Mouse (Mus musculus) spleen, adult 12 weeks (tissue): ENCODE data around the gene Ces1b.

ENCODE experiments used
- DNase-seq: peaks from one replicate; pipeline ENCODE4 v3.0.0; 2022; ENCODE audit warnings: low spot score

Ces1b gene

GRCm38 (mm10) chr8:93079887-93080286 is at the start of gene Ces1b:
Gene Ces1b (minus strand): TSS chr8:93080017.
- no peak for DNase-seq

GRCm38 (mm10) chr8:93126476-93126875 is 46.7 kb upstream of the Ces1b start:
- DNase-seq = no peak

- no peak for DNase-seq
Measured at GRCm38 (mm10) chr8:93122005-93122404, 42.2 kb upstream of the Ces1b start.

- DNase-seq = no peak
Measured at GRCm38 (mm10) chr8:93095376-93095775, 15.6 kb upstream of the Ces1b start.

GRCm38 (mm10) chr8:93091324-93091723 is 11.5 kb upstream of the Ces1b start:
- no peak for DNase-seq

GRCm38 (mm10) chr8:93088686-93089122 is 8.9 kb upstream of the Ces1b start:
- DNase-seq = no peak

- DNase-seq = no peak
Measured at GRCm38 (mm10) chr8:93088193-93088592, 8.4 kb upstream of the Ces1b start.

- no peak for DNase-seq
Measured at GRCm38 (mm10) chr8:93075251-93075650, 4.6 kb downstream of the Ces1b start.

- no peak for DNase-seq
Measured at GRCm38 (mm10) chr8:93063416-93064117, 16.2 kb downstream of the Ces1b start.

GRCm38 (mm10) chr8:93059185-93059584 is 20.6 kb downstream of the Ces1b start:
- DNase-seq = no peak

GRCm38 (mm10) chr8:93055238-93055637 is 24.6 kb downstream of the Ces1b start:
- no peak for DNase-seq

GRCm38 (mm10) chr8:93048510-93049416 is 31.1 kb downstream of the Ces1b start:
- DNase-seq = no peak

GRCm38 (mm10) chr8:93048092-93048491 is 31.7 kb downstream of the Ces1b start, which contains the start of gene Ces1a:
Gene Ces1a (minus strand): TSS chr8:93048192.
- DNase-seq = no peak

GRCm38 (mm10) chr8:93043083-93043482 is 36.7 kb downstream of the Ces1b start:
- no peak for DNase-seq

- DNase-seq = no peak
Measured at GRCm38 (mm10) chr8:93040776-93041567, 38.8 kb downstream of the Ces1b start.

- DNase-seq = no peak
Measured at GRCm38 (mm10) chr8:93040256-93040655, 39.6 kb downstream of the Ces1b start.

- DNase-seq = no peak
Measured at GRCm38 (mm10) chr8:93038831-93039230, 41.0 kb downstream of the Ces1b start.

- DNase-seq = no peak
Measured at GRCm38 (mm10) chr8:93030664-93031063, 49.2 kb downstream of the Ces1b start.

- DNase-seq = no peak
Measured at GRCm38 (mm10) chr8:93021738-93022137, 58.1 kb downstream of the Ces1b start.

GRCm38 (mm10) chr8:93014300-93014699 is 65.5 kb downstream of the Ces1b start:
- no peak for DNase-seq

- DNase-seq = no peak
Measured at GRCm38 (mm10) chr8:93012226-93012625, 67.6 kb downstream of the Ces1b start.

- no peak for DNase-seq
Measured at GRCm38 (mm10) chr8:93011439-93011838, 68.4 kb downstream of the Ces1b start.
